Comparison of ENCODE assay signal across 28 mouse cellular contexts in genomic region chr3:155298206-155298605, GRCm38 (mm10).
DNase-seq lines count a peak whose midpoint lies in the region; ATAC-seq and TF ChIP-seq lines count a peak whose summit lies in the region.
"Had no signal": no experiment of that assay in that cellular context is flagged by ENCODE, and none has a peak within 500 bp of the region (broad histone marks: within the 10 kb centered on the region; RNA-seq: fewer than 3 reads in every experiment).

No protein-coding gene starts in this region.

- H3K36me3 ChIP-seq in forebrain, embryonic 11.5 days (ENCODE audit: control insufficient read depth, insufficient read depth, low read length) = no peaks in the 10 kb centered on the region
- H3K36me3 ChIP-seq in forebrain, postnatal 0 days (ENCODE audit: insufficient read depth) = no peaks in the 10 kb centered on the region
- H3K36me3 ChIP-seq in limb, embryonic 11.5 days (ENCODE audit: control insufficient read depth, insufficient read depth, low read length) = no peaks in the 10 kb centered on the region
- no peaks in the 10 kb centered on the region for H3K36me3 ChIP-seq in limb, embryonic 10.5 days
- H3K36me3 ChIP-seq in embryonic facial prominence, embryonic 10.5 days (replicated peaks) = no peaks in the 10 kb centered on the region
- H3K36me3 ChIP-seq: embryonic facial prominence, embryonic 12.5 days; heart, embryonic 15.5 days; hindbrain, embryonic 12.5 days; intestine, embryonic 15.5 days; stomach, embryonic 15.5 days had no signal

- ATAC-seq in forebrain, embryonic 11.5 days (replicated peaks; ENCODE audit: low FRiP score) = 0 out of 2 replicates have a peak, but pooled peaks have one; percentile 19
- ATAC-seq in forebrain, postnatal 0 days = no peak
- no peak for ATAC-seq in limb, embryonic 11.5 days (ENCODE audit: insufficient number of reproducible peaks, low FRiP score, low TSS enrichment, low read depth)
- ATAC-seq: activated CD4-positive, CD25-positive, alpha-beta regulatory T cell, adult 4 months; hindbrain, postnatal 0 days; intestine, embryonic 15.5 days had no signal

- no peaks in the 10 kb centered on the region for H3K27me3 ChIP-seq in forebrain, embryonic 11.5 days (ENCODE audit: control insufficient read depth, insufficient read depth, low read length)
- H3K27me3 ChIP-seq in forebrain, postnatal 0 days (ENCODE audit: insufficient read depth, low read length) = no peaks in the 10 kb centered on the region
- no peaks in the 10 kb centered on the region for H3K27me3 ChIP-seq in limb, embryonic 11.5 days (ENCODE audit: control insufficient read depth, insufficient read depth, low read length)
- H3K27me3 ChIP-seq in limb, embryonic 10.5 days (ENCODE audit: low read depth, poor library complexity, severe bottlenecking) = no peaks in the 10 kb centered on the region
- no peaks in the 10 kb centered on the region for H3K27me3 ChIP-seq in embryonic facial prominence, embryonic 10.5 days (replicated peaks; ENCODE audit: low read depth, poor library complexity, severe bottlenecking)
- H3K27me3 ChIP-seq: embryonic facial prominence, embryonic 12.5 days; heart, embryonic 15.5 days; hindbrain, embryonic 12.5 days; intestine, embryonic 15.5 days; stomach, embryonic 15.5 days had no signal

- TF ChIP-seq CTCF in forebrain, postnatal 0 days (IDR thresholded peaks at IDR 0.05; ENCODE audit: low read depth) = no peak

- H3K4me1 ChIP-seq in forebrain, embryonic 11.5 days (replicated peaks; ENCODE audit: control insufficient read depth, insufficient read depth, low read length) = no peaks in the 10 kb centered on the region
- no peaks in the 10 kb centered on the region for H3K4me1 ChIP-seq in forebrain, postnatal 0 days (ENCODE audit: insufficient read depth)
- H3K4me1 ChIP-seq in limb, embryonic 11.5 days (ENCODE audit: control insufficient read depth, insufficient read depth, low read length) = no peaks in the 10 kb centered on the region
- no peaks in the 10 kb centered on the region for H3K4me1 ChIP-seq in limb, embryonic 10.5 days
- H3K4me1 ChIP-seq in embryonic facial prominence, embryonic 10.5 days = no peaks in the 10 kb centered on the region
- H3K4me1 ChIP-seq: embryonic facial prominence, embryonic 12.5 days; heart, embryonic 15.5 days; hindbrain, embryonic 12.5 days; intestine, embryonic 15.5 days; stomach, embryonic 15.5 days had no signal

- no peak overlapping the region for H3K4me3 ChIP-seq in forebrain, embryonic 11.5 days (ENCODE audit: low read depth, low read length)
- H3K4me3 ChIP-seq in forebrain, postnatal 0 days (ENCODE audit: low read depth, low read length) = no peak overlapping the region
- H3K4me3 ChIP-seq in limb, embryonic 11.5 days (ENCODE audit: low read depth, low read length) = no peak overlapping the region
- H3K4me3 ChIP-seq in limb, embryonic 10.5 days = no peak overlapping the region
- no peak overlapping the region for H3K4me3 ChIP-seq in embryonic facial prominence, embryonic 10.5 days
- H3K4me3 ChIP-seq: embryonic facial prominence, embryonic 12.5 days; heart, embryonic 15.5 days; hindbrain, embryonic 12.5 days; intestine, embryonic 15.5 days; stomach, embryonic 15.5 days had no signal

- no peak overlapping the region for H3K4me2 ChIP-seq in forebrain, embryonic 11.5 days (ENCODE audit: low read depth, low read length, severe bottlenecking)
- H3K4me2 ChIP-seq in forebrain, postnatal 0 days (ENCODE audit: low read depth) = no peak overlapping the region
- no peak overlapping the region for H3K4me2 ChIP-seq in limb, embryonic 11.5 days (ENCODE audit: low read depth, severe bottlenecking)
- H3K4me2 ChIP-seq: embryonic facial prominence, embryonic 12.5 days; heart, embryonic 15.5 days; hindbrain, embryonic 12.5 days; intestine, embryonic 15.5 days; midbrain, embryonic 11.5 days; stomach, embryonic 15.5 days had no signal

- H3K9ac ChIP-seq in forebrain, embryonic 11.5 days (ENCODE audit: low read length) = no peak overlapping the region
- H3K9ac ChIP-seq in forebrain, postnatal 0 days = no peak overlapping the region
- H3K9ac ChIP-seq in limb, embryonic 11.5 days (ENCODE audit: low read length) = no peak overlapping the region
- H3K9ac ChIP-seq: embryonic facial prominence, embryonic 12.5 days; heart, embryonic 15.5 days; hindbrain, embryonic 12.5 days; intestine, embryonic 15.5 days; liver, embryonic 14.5 days; stomach, embryonic 15.5 days had no signal

- H3K27ac ChIP-seq in forebrain, embryonic 11.5 days (ENCODE audit: low read depth, low read length) = no peak overlapping the region
- no peak overlapping the region for H3K27ac ChIP-seq in forebrain, postnatal 0 days (ENCODE audit: low read depth, low read length)
- H3K27ac ChIP-seq in limb, embryonic 11.5 days (replicated peaks; ENCODE audit: low read depth, low read length) = no peak overlapping the region
- H3K27ac ChIP-seq in limb, embryonic 10.5 days = no peak overlapping the region
- no peak overlapping the region for H3K27ac ChIP-seq in embryonic facial prominence, embryonic 10.5 days (replicated peaks)
- H3K27ac ChIP-seq: embryonic facial prominence, embryonic 12.5 days; heart, embryonic 15.5 days; hindbrain, embryonic 12.5 days; hindbrain, postnatal 0 days; intestine, embryonic 15.5 days; liver, embryonic 14.5 days; stomach, embryonic 15.5 days had no signal

- no peaks in the 10 kb centered on the region for H3K9me3 ChIP-seq in forebrain, embryonic 11.5 days (ENCODE audit: control insufficient read depth, low read length)
- no peaks in the 10 kb centered on the region for H3K9me3 ChIP-seq in forebrain, postnatal 0 days (ENCODE audit: low read length)
- H3K9me3 ChIP-seq in limb, embryonic 11.5 days (ENCODE audit: control insufficient read depth, low read length) = no peaks in the 10 kb centered on the region
- H3K9me3 ChIP-seq in limb, embryonic 10.5 days (replicated peaks) = no peaks in the 10 kb centered on the region
- no peaks in the 10 kb centered on the region for H3K9me3 ChIP-seq in embryonic facial prominence, embryonic 10.5 days
- H3K9me3 ChIP-seq: embryonic facial prominence, embryonic 12.5 days; heart, embryonic 15.5 days; hindbrain, embryonic 12.5 days; intestine, embryonic 15.5 days; stomach, embryonic 15.5 days had no signal

- no peak for DNase-seq in forebrain, embryonic 11.5 days (ENCODE audit: low spot score)
- DNase-seq in forebrain, postnatal 0 days = no peak
- DNase-seq in limb, embryonic 11.5 days (ENCODE audit: low spot score) = peak; percentile 26
- DNase-seq in limb, embryonic 10.5 days (ENCODE audit: low spot score) = no peak
- DNase-seq in mesoderm, embryonic 11.5 days (ENCODE audit: low read depth, low spot score) = peak; percentile 21
- no peak for DNase-seq in embryonic facial prominence, embryonic 10.5 days (ENCODE audit: low spot score)
- DNase-seq: B cell, adult 2 months; cerebellum, adult 11 months; cerebellum, adult 9-10 months; cerebellum, postnatal 36 days; gastrocnemius, postnatal 14 days; heart, postnatal 36 days; kidney, postnatal 4 days; layer of hippocampus, postnatal 36 days; left cerebral cortex, postnatal 4 days; liver; lung, adult 2 months; lung, postnatal 10 days; right cerebral cortex, postnatal 14 days had no signal

- 74% methylated on average over 3 of the region's 3 CpGs for WGBS in forebrain, embryonic 11.5 days
- WGBS in forebrain, postnatal 0 days = 65% methylated on average over 3 of the region's 3 CpGs
- 70% methylated on average over 3 of the region's 3 CpGs for WGBS in limb, embryonic 11.5 days
- 73% methylated on average over 3 of the region's 3 CpGs for WGBS in limb, embryonic 10.5 days
- 82% methylated on average over 3 of the region's 3 CpGs for WGBS in embryonic facial prominence, embryonic 10.5 days

Comparison
In these comparisons a context has a peak if more than half of its experiments do, and no peak if none do; other contexts are left out.
1. DNase-seq: peak in limb, embryonic 11.5 days (single experiment) and mesoderm, embryonic 11.5 days (single experiment); none in forebrain, embryonic 11.5 days (single experiment), forebrain, postnatal 0 days (single experiment), limb, embryonic 10.5 days (single experiment) and embryonic facial prominence, embryonic 10.5 days (single experiment).